Mouse (Mus musculus): Measurements from ENCODE around the gene Hsd17b13.

Gene Hsd17b13

GRCm38 (mm10) chr5:103923755-103924154 lies 53.5 kb downstream of the Hsd17b13 start:
- no peak for DNase-seq (ENCODE audit: low spot score in 2 of 2)

DNA sequence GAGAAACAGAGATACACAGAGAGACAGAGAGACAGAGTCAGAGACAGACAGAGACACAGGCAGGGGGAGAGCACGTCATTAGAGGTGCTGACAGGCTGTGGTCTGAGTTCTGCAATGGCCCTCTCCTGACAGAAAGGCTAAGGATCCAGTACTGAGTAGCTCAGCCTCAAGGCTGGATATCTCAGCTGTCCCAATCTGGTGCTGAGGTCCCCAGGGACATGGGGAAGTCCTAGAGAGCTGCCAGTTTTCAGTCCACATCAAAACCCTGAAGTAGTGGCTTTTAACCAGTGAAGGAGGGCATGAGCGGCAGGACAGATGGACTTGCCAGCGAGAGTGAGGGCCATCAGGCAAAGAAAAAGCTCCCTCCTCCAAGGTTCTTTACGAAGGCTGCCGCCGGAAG lies 54.1 kb downstream of the Hsd17b13 start:
- no peak for DNase-seq (ENCODE audit: low spot score in 2 of 2)

DNA sequence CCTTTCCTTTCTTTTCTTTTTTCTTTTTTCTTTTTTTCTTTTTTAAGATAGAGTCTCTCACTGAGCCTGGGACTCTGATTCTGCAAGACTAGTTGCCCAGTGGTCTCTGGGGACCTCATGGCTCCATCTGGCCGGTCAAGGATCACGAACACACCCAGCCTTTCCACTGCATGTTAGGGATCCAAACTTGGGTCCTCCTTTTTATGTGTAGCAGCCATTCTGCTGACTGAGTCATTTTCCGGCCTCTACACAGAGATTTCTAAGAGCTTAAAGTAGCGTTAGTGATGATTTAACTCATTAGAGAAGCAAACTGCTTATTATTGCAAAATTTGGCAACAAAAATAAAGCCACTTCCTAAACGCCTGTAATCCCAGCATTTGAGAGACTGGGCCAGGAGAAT lies 54.8 kb downstream of the Hsd17b13 start:
- DNase-seq (ENCODE audit: low spot score in 2 of 2): no peak

DNA sequence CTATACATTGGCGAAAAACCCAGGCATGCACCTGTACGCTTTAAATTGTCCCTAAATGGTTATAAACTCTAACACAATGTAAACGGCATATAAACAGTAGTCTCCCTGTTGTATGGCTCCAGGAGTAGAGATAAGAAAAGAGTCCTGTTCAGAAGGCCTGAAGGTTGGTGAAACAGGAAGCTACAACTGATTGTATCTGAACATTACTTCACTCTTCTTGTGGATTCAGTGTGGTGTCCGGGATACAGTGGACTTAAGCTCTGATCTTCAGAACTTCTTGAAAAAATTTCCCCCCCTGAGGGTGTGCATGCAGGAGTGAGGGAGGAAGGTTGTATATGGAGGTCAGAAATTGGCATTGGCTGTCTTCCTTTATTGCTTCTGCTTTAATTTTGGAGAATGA lies 57.7 kb downstream of the Hsd17b13 start:
- DNase-seq (ENCODE audit: low spot score in 2 of 2): no peak

DNA sequence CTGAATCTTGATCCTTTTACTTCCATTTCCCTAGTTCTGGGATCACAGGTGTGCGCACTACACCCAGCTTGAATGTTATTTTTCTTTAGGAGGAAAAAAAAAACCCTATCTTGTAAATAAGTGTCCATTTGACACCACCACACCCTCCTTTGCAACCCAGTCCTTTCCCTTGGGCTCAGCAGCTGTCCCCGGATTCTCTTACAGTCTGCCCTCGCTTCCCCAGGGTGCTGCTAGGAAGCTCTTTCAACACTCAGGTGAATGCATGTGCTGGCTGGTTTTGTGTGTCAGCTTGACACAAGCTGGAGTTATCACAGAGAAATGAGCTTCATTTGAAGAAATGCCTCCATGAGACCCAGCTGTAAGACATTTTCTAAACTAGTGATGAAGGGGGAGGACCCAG lies 59.0 kb downstream of the Hsd17b13 start:
- DNase-seq (ENCODE audit: low spot score in 2 of 2): no peak

DNA sequence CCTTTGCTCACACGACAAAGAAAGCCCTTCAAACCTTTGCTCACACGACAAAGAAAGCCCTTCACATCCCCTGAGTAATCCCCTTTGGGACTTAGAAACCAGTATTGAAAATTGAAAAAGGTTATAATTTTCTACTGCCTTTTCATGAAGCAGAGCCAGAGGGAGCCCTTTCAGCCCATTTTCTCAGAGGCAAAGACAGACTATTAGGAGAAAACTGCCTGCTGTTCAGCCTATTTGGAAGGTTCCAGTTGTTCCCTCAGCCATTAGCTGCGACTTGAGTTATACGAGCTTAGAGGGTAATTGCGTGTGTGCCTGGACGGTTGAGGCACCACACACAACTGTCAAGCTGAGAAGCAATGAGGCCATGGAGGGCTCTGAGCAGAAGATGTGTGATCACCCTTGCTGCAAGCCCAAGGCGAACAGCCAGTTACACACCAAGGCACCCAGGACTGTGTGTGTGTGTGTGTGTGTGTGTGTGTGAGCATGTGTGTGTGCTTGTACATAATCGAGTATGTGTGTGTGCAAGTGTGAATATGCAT lies 59.8 kb downstream of the Hsd17b13 start:
- no peak for DNase-seq (ENCODE audit: low spot score in 2 of 2)

- no peak for DNase-seq (ENCODE audit: low spot score in 2 of 2)
Observed at GRCm38 (mm10) chr5:103916595-103917356, 60.4 kb downstream of the Hsd17b13 start.

GRCm38 (mm10) chr5:103914335-103915226 lies 62.6 kb downstream of the Hsd17b13 start:
- DNase-seq (ENCODE audit: low spot score in 2 of 2): no peak

GRCm38 (mm10) chr5:103913150-103913549 lies 64.1 kb downstream of the Hsd17b13 start:
- no peak for DNase-seq (ENCODE audit: low spot score in 2 of 2)

- no peak for DNase-seq (ENCODE audit: low spot score in 2 of 2)
Observed at GRCm38 (mm10) chr5:103911555-103911954, 65.7 kb downstream of the Hsd17b13 start.

GRCm38 (mm10) chr5:103910748-103911409 lies 66.3 kb downstream of the Hsd17b13 start, which contains the start of gene Klhl8:
Gene Klhl8 (minus strand): TSS chr5:103911259.
- DNase-seq (ENCODE audit: low spot score in 2 of 2): peak; percentile 76 to 81

- DNase-seq (ENCODE audit: low spot score in 2 of 2): no peak
Observed at GRCm38 (mm10) chr5:103910156-103910555, 67.1 kb downstream of the Hsd17b13 start.

DNA sequence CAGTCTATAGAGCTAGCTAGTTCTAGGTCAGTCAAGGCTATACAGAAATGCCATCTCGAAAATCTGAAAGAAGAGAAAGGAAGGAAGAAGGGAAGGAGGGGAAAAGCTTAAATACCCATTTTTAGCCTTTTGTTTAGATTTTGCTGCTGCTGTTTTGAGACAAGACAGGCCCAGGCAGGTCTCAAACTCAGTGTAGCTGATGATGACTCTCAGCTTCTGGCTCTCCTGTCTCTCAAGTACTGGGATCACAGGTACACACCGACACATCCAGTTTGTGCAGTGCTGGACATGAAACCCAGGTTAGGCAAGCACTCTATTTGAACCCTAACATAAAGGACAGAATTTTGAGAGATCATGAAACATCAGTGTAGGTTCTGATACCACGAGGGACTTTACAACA lies 67.7 kb downstream of the Hsd17b13 start:
- no peak for DNase-seq (ENCODE audit: low spot score in 2 of 2)

GRCm38 (mm10) chr5:103908851-103909250 lies 68.4 kb downstream of the Hsd17b13 start:
- no peak for DNase-seq (ENCODE audit: low spot score in 2 of 2)

GRCm38 (mm10) chr5:103907844-103908243 lies 69.4 kb downstream of the Hsd17b13 start:
- no peak for DNase-seq (ENCODE audit: low spot score in 2 of 2)

DNA sequence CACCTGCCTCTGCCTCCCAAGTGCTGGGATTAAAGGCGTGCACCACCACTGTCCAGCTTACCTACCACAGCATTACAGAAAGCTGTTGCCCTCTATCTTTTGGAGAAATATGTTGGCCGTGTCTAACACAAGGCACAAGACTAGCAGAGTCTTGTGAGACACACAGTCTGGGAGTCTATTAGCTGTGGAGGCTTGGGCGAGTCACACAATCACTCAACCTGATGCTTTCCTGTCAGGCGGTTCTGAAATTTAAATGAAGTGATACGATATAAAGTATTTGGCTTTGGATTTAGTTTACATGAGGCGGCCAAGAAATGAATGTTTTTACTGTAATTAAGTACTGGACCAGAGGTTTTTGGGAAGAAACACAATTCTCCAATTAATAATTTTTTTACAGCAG lies 71.0 kb downstream of the Hsd17b13 start:
- DNase-seq (ENCODE audit: low spot score in 2 of 2): no peak
